In genomic region chr1:189686025-189686424, GRCm38 (mm10) we compare ENCODE assay signal across 9 mouse cellular contexts. TPM values are rescaled to one million over a fixed set of nuclear protein-coding genes. Genes with fewer than 3 reads are reported as not detected.
DNase-seq lines count a peak whose midpoint lies in the region; ATAC-seq and TF ChIP-seq lines count a peak whose summit lies in the region.
"Had no signal": no experiment of that assay in that cellular context is flagged by ENCODE, and none has a peak within 500 bp of the region (broad histone marks: within the 10 kb centered on the region; RNA-seq: fewer than 3 reads in every experiment).

No protein-coding gene starts in this region.

- no peak overlapping the region for H3K9ac ChIP-seq in heart, adult 2 months (ENCODE audit: low read depth, low read length)
- H3K9ac ChIP-seq in limb, embryonic 11.5 days (ENCODE audit: low read length), result no peak overlapping the region
- peak overlapping the region; percentile 86 for H3K9ac ChIP-seq in liver, embryonic 13.5 days

- TF ChIP-seq POLR2A in heart, adult 2 months (IDR thresholded peaks at IDR 0.05; ENCODE audit: insufficient read depth, low read depth, low read length), result no peak

- H3K4me1 ChIP-seq in heart, embryonic 10.5 days, result peaks cover 37% of the 10 kb centered on the region
- no peaks in the 10 kb centered on the region; the same call in 1 of the 2 replicates for H3K4me1 ChIP-seq in heart, adult 2 months (ENCODE audit: control insufficient read depth, insufficient read depth, low read length)
- peaks cover 6% of the 10 kb centered on the region for H3K4me1 ChIP-seq in limb, embryonic 11.5 days (ENCODE audit: control insufficient read depth, insufficient read depth, low read length)
- H3K4me1 ChIP-seq in limb, embryonic 10.5 days, result peaks cover 31% of the 10 kb centered on the region
- peaks cover 37% of the 10 kb centered on the region for H3K4me1 ChIP-seq in embryonic facial prominence, embryonic 10.5 days
- H3K4me1 ChIP-seq in liver, embryonic 13.5 days (replicated peaks), result peaks cover 26% of the 10 kb centered on the region

- TF ChIP-seq CTCF in heart, adult 2 months (IDR thresholded peaks at IDR 0.05), result no peak

- peak overlapping the region; percentile 8; the same call in 1 of the 2 replicates for H3K4me3 ChIP-seq in heart, embryonic 10.5 days
- H3K4me3 ChIP-seq in heart, adult 2 months, result no peak overlapping the region
- H3K4me3 ChIP-seq in limb, embryonic 11.5 days (ENCODE audit: low read depth, low read length), result no peak overlapping the region
- H3K4me3 ChIP-seq in limb, embryonic 10.5 days, result no peak overlapping the region; the same call in 1 of the 2 replicates
- peak overlapping the region; percentile 77 for H3K4me3 ChIP-seq in embryonic facial prominence, embryonic 10.5 days
- peak overlapping the region; percentile 71 for H3K4me3 ChIP-seq in liver, embryonic 13.5 days (replicated peaks)

- 75% methylated on average over 6 of the region's 6 CpGs for WGBS in heart, embryonic 10.5 days
- WGBS in heart, adult 2 months, result 43% methylated on average over 6 of the region's 6 CpGs
- WGBS in limb, embryonic 11.5 days, result 89% methylated on average over 6 of the region's 6 CpGs
- 93% methylated on average over 6 of the region's 6 CpGs for WGBS in limb, embryonic 10.5 days
- 89% methylated on average over 6 of the region's 6 CpGs for WGBS in embryonic facial prominence, embryonic 10.5 days
- 76% methylated on average over 6 of the region's 6 CpGs for WGBS in liver, embryonic 13.5 days (ENCODE audit: insufficient replicate concordance)

- no peak overlapping the region for H3K27ac ChIP-seq in heart, embryonic 10.5 days
- H3K27ac ChIP-seq in heart, adult 2 months, result no peak overlapping the region
- H3K27ac ChIP-seq in limb, embryonic 11.5 days (replicated peaks; ENCODE audit: low read depth, low read length), result no peak overlapping the region
- H3K27ac ChIP-seq in limb, embryonic 10.5 days, result no peak overlapping the region
- no peak overlapping the region for H3K27ac ChIP-seq in embryonic facial prominence, embryonic 10.5 days (replicated peaks)
- no peak overlapping the region for H3K27ac ChIP-seq in liver, embryonic 13.5 days

- no peak for TF ChIP-seq EP300 in heart, adult 2 months (IDR thresholded peaks at IDR 0.05; ENCODE audit: insufficient read depth, low read depth, low read length)

- intact Hi-C loops in heart, adult 2 months (cut with DNase I), result no loop called here

- no peaks in the 10 kb centered on the region for H3K79me2 ChIP-seq in heart, adult 2 months (replicated peaks; ENCODE audit: control insufficient read depth, insufficient read depth, low read length)

- DNase-seq in heart, embryonic 10.5 days (ENCODE audit: low spot score), result no peak
- DNase-seq in heart, adult 2 months, result no peak
- DNase-seq in limb, embryonic 11.5 days (ENCODE audit: low spot score), result no peak
- DNase-seq in limb, embryonic 10.5 days (ENCODE audit: low spot score), result no peak
- DNase-seq in embryonic facial prominence, embryonic 10.5 days (ENCODE audit: low spot score), result no peak
- DNase-seq in liver, embryonic 13.5 days, result no peak
- DNase-seq in MN1 (ENCODE audit: low spot score), result no peak
- no peak for DNase-seq in B cell, adult 2 months
- DNase-seq: kidney, adult 2 months had no signal

- H3K4me2 ChIP-seq in limb, embryonic 11.5 days (ENCODE audit: low read depth, severe bottlenecking), result peak overlapping the region; percentile 18
- peak overlapping the region; percentile 83 for H3K4me2 ChIP-seq in liver, embryonic 13.5 days

- no peaks in the 10 kb centered on the region for H3K9me3 ChIP-seq in heart, embryonic 10.5 days
- H3K9me3 ChIP-seq in limb, embryonic 11.5 days (ENCODE audit: control insufficient read depth, low read length), result no peaks in the 10 kb centered on the region
- H3K9me3 ChIP-seq in limb, embryonic 10.5 days (replicated peaks), result no peaks in the 10 kb centered on the region
- H3K9me3 ChIP-seq in embryonic facial prominence, embryonic 10.5 days, result no peaks in the 10 kb centered on the region
- H3K9me3 ChIP-seq in liver, embryonic 13.5 days (replicated peaks), result no peaks in the 10 kb centered on the region

- ATAC-seq in limb, embryonic 11.5 days (ENCODE audit: insufficient number of reproducible peaks, low FRiP score, low TSS enrichment, low read depth), result no peak
- no peak for ATAC-seq in liver, embryonic 13.5 days (ENCODE audit: low read depth)

- peaks cover 49% of the 10 kb centered on the region for H3K36me3 ChIP-seq in heart, embryonic 10.5 days
- H3K36me3 ChIP-seq in heart, adult 2 months (ENCODE audit: control insufficient read depth, insufficient read depth, low read length), result no peaks in the 10 kb centered on the region
- H3K36me3 ChIP-seq in limb, embryonic 11.5 days (ENCODE audit: control insufficient read depth, insufficient read depth, low read length), result peaks cover 14% of the 10 kb centered on the region; the same call in 1 of the 2 replicates
- H3K36me3 ChIP-seq in limb, embryonic 10.5 days, result peaks cover 50% of the 10 kb centered on the region
- H3K36me3 ChIP-seq in embryonic facial prominence, embryonic 10.5 days (replicated peaks), result peaks cover 50% of the 10 kb centered on the region
- H3K36me3 ChIP-seq in liver, embryonic 13.5 days, result peaks cover 47% of the 10 kb centered on the region

- H3K27me3 ChIP-seq in heart, embryonic 10.5 days (ENCODE audit: insufficient read depth, poor library complexity, severe bottlenecking), result no peaks in the 10 kb centered on the region
- no peaks in the 10 kb centered on the region for H3K27me3 ChIP-seq in heart, adult 2 months (ENCODE audit: control insufficient read depth, insufficient read depth, low read length)
- H3K27me3 ChIP-seq in limb, embryonic 11.5 days (ENCODE audit: control insufficient read depth, insufficient read depth, low read length), result no peaks in the 10 kb centered on the region
- H3K27me3 ChIP-seq in limb, embryonic 10.5 days (ENCODE audit: low read depth, poor library complexity, severe bottlenecking), result no peaks in the 10 kb centered on the region
- H3K27me3 ChIP-seq in embryonic facial prominence, embryonic 10.5 days (replicated peaks; ENCODE audit: low read depth, poor library complexity, severe bottlenecking), result no peaks in the 10 kb centered on the region
- no peaks in the 10 kb centered on the region for H3K27me3 ChIP-seq in liver, embryonic 13.5 days

RNA-seq across cellular contexts. Expression of gene Cenpf, which starts 1.9 kb away (rescaled TPM):
- polyA plus RNA-seq in heart, embryonic 10.5 days (2016; fragmentation: Nextera tagmentation; extraction: Ambion mirVana), result 62.7 and 71.3 TPM in 2 replicates
- 1 to 10 TPM; 5.4 to 5.5 TPM for total RNA-seq in heart, adult 2 months (2021)
- 2.0 and 2.9 TPM in 2 replicates for polyA plus RNA-seq in heart, adult 2 months (2012; rRNA removed)
- polyA plus RNA-seq in limb, embryonic 11.5 days (2014; fragmentation: Nextera tagmentation; extraction: Ambion mirVana), result 96.7 and 103 TPM in 2 replicates
- polyA plus RNA-seq in limb, embryonic 10.5 days (2016; fragmentation: Nextera tagmentation; extraction: Ambion mirVana), result 78.5 and 93.0 TPM in 2 replicates
- 108 and 110 TPM in 2 replicates for polyA plus RNA-seq in embryonic facial prominence, embryonic 10.5 days (2016; fragmentation: Nextera tagmentation; extraction: Ambion mirVana)
- 58.6 and 63.4 TPM in 2 replicates for polyA plus RNA-seq in liver, embryonic 13.5 days (2015; fragmentation: Nextera tagmentation; extraction: Ambion mirVana)

RNA-seq across cellular contexts. Expression of gene Ptpn14, which starts 42.0 kb away (rescaled TPM):
- 7.2 and 9.6 TPM in 2 replicates for polyA plus RNA-seq in heart, embryonic 10.5 days (2016; fragmentation: Nextera tagmentation; extraction: Ambion mirVana)
- total RNA-seq in heart, adult 2 months (2021), result 10 to 100 TPM; 29.3 to 30.1 TPM
- 11.9 and 13.5 TPM in 2 replicates for polyA plus RNA-seq in heart, adult 2 months (2012; rRNA removed)
- 8.8 and 9.5 TPM in 2 replicates for polyA plus RNA-seq in limb, embryonic 11.5 days (2014; fragmentation: Nextera tagmentation; extraction: Ambion mirVana)
- polyA plus RNA-seq in limb, embryonic 10.5 days (2016; fragmentation: Nextera tagmentation; extraction: Ambion mirVana), result 5.4 and 6.3 TPM in 2 replicates
- polyA plus RNA-seq in embryonic facial prominence, embryonic 10.5 days (2016; fragmentation: Nextera tagmentation; extraction: Ambion mirVana), result 6.7 TPM in 2 replicates
- 0.41 and 0.44 TPM in 2 replicates for polyA plus RNA-seq in liver, embryonic 13.5 days (2015; fragmentation: Nextera tagmentation; extraction: Ambion mirVana)

Comparison
In these comparisons a context has a peak if more than half of its experiments do, and no peak if none do; other contexts are left out.
1. H3K4me3 ChIP-seq: peak in heart, embryonic 10.5 days (single experiment), embryonic facial prominence, embryonic 10.5 days (single experiment) and liver, embryonic 13.5 days (single experiment); none in heart, adult 2 months (single experiment), limb, embryonic 11.5 days (single experiment) and limb, embryonic 10.5 days (single experiment).
2. RNA of gene Cenpf, which starts 1.9 kb away (polyA plus RNA-seq): 108 to 110 TPM in embryonic facial prominence, embryonic 10.5 days, 96.7 to 103 TPM in limb, embryonic 11.5 days, 78.5 to 93.0 TPM in limb, embryonic 10.5 days, 62.7 to 71.3 TPM in heart, embryonic 10.5 days and 58.6 to 63.4 TPM in liver, embryonic 13.5 days; 2.0 to 2.9 TPM in heart, adult 2 months; every median in the first group is over 10 times any median in the second.